Mouse (Mus musculus) mouse embryonic stem cell (cell line): ENCODE measurements around the gene Rdh11.

Experiments
- in situ Hi-C, 2 experiments: fragments of 300-500 bp; cut with MboI; formaldehyde crosslinking; loops; 1 replicate in 1 of 2; 3 replicates in 1 of 2; pipeline ENCODE4 v1.14.3; 2019 to 2020; ENCODE audit warnings: low sequenced_read_pairs in 2 of 2, low pct_unique_long_range_greater_than_20kb in 1 of 2, mixed read lengths in 1 of 2; ENCODE audit not compliant: unreplicated experiment in 1 of 2

The Rdh11 gene

GRCm38 (mm10) chr12:79149653-79150052 is 42.4 kb downstream of the Rdh11 start:
- in situ Hi-C loops, result no loop called here

- in situ Hi-C loops, result no loop called here
Measured at GRCm38 (mm10) chr12:79141384-79141783, 50.7 kb downstream of the Rdh11 start.

GRCm38 (mm10) chr12:79140811-79141210 is 51.3 kb downstream of the Rdh11 start:
- in situ Hi-C loops, result no loop called here

GRCm38 (mm10) chr12:79139417-79139816 is 52.7 kb downstream of the Rdh11 start:
- in situ Hi-C loops, result no loop called here

- in situ Hi-C loops, result no loop called here
Measured at GRCm38 (mm10) chr12:79138999-79139398, 53.1 kb downstream of the Rdh11 start.

GRCm38 (mm10) chr12:79136949-79137348 is 55.1 kb downstream of the Rdh11 start:
- in situ Hi-C loops, result no loop called here

GRCm38 (mm10) chr12:79135105-79135504 is 57.0 kb downstream of the Rdh11 start:
- in situ Hi-C loops, result no loop called here

GRCm38 (mm10) chr12:79134676-79135075 is 57.4 kb downstream of the Rdh11 start:
- in situ Hi-C loops, result no loop called here

GRCm38 (mm10) chr12:79131706-79132460 is 60.2 kb downstream of the Rdh11 start:
- in situ Hi-C loops, result no loop called here

- in situ Hi-C loops, result no loop called here
Measured at GRCm38 (mm10) chr12:79131178-79131675, 60.9 kb downstream of the Rdh11 start.

- in situ Hi-C loops, result no loop called here
Measured at GRCm38 (mm10) chr12:79130299-79131177, 61.6 kb downstream of the Rdh11 start, which contains the start of gene Arg2. Gene Arg2 (plus strand): TSS chr12:79130777.
